Mouse (Mus musculus) ovary, postnatal 10 days (tissue): ENCODE measurements around the gene Gm49387.
"Not testable (repeated sequence)": the region's sequence is repeated elsewhere in the genome, so short reads cannot be mapped to it uniquely, and the experiment has no call there.

Experiments
- DNase-seq: peaks from one replicate; pipeline ENCODE4 v3.0.0; 2022; ENCODE audit warnings: low spot score

The Gm49387 gene

DNA sequence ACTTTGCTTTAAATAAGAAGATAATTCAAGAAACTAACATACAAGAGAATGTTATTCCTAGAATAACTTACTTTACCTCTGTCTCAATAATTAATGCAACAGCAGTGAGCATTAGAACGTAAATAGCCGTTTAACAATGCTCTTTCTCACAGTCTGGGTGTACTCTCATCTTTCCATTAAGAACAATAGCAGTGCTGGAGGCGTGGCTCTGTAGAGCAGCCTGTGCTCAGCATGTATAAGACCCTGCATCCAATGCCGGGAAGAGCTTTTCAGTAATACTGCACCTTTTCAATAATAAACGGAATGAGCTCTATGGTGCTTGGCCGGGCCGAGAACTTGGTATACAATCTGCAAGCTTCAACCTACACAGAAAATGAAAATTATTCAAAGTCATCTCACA is 10.0 kb downstream of the Gm49387 start:
- no peak for DNase-seq

DNA sequence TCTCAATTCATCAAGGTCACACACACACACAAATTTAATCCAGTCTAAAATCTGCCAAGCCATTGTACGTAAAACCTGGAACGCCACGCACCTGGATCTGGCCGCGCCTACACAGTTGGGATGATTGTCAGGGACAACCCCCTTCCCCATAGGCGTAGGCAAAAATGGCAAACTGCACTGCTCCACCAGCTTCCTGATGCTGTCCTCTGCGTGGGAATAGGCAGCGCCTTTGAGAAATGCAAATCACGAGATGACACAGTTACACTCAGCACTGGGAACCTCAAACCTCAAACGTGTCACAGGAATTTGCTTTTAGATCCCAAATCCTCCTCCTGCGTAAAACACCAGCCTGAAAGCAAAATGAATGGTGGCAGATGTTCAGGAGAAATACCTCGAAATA is 17.9 kb downstream of the Gm49387 start:
- DNase-seq, result no peak

DNA sequence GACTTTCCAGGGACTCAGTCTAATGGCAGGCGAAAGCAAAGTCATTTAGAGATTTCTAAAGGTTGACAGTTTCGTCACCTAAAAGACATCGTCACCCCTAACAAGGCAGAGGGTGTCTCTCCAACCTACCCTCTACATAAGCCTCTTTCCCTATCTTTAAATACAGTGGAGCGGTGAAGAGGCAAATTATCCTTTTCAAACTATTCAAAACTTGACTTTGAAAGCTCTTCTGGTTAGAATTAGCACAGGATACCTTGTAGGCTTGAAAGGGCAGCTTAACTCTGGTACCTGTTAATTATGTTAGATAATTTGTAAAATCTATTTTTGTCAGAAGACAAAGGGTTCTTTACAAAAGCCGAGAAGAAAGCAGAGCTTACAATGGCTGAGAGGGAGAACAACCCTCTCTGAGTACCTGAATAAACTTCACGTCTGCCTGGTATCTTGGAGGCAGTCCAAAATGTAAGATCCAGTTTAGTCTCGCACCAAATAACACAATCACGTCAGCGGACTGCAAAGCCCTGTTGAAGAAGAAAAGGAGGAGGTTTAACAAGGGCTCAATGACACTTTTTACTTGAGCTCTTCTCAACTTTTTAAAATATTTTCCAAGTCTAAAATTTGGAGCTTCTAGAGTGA is 20.0 kb downstream of the Gm49387 start:
- DNase-seq, result no peak

DNA sequence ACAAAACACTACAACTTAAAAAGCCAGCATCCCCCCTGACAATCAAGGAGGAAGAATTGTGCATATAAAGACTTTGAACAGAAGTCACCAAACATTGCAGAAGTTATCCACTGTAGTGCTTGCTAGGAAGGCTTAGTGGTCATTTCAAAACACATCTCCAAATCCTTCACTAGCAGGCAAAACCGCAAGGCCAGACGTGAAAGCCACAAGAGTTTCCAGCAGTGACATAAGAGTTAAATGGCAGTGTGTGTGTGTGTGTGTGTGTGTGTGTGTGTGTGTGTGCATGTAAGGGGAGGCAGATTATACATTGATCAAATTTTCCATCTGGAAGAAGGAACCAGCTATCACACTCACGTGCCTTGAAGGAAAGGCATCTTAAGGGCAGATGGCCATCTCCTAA is 22.7 kb downstream of the Gm49387 start:
- no peak for DNase-seq

DNA sequence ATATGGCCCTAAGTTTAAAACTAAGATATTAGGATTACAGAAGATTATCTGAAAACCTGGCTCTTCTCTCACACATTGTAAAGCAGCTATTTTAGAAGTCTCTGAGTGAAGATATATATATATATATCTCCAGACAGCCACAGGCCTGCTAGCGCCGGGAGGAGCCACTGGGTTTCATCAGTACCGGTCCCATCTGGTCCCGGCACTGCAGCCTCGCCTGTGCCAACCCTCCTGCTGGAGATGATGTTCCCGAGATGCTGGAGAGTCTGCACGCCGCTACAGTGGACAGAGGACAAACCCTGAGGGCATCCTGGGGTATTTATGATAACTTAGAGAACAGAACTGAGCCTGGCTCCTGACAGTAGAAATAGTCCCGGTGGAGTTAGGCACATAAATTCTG is 23.5 kb downstream of the Gm49387 start:
- DNase-seq, result no peak

DNA sequence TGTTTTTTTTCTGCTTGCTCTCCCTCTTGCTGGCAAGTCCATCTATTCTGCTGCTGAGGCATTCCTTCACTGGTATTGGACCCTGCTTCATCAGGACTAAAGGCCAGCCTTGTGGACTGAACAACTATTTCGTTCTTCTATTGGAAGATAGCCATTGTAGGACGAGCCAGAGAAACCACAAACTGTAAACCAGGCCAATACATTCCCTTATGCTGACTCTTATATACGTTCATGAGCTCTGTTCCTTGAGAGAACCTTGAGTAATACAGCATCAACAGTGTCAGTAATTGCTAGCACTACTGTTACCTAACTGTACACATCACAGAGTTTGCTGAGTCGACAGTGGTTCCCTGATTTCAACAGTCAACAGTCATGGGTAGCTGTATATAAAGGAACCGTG is 27.0 kb downstream of the Gm49387 start:
- no peak for DNase-seq

DNA sequence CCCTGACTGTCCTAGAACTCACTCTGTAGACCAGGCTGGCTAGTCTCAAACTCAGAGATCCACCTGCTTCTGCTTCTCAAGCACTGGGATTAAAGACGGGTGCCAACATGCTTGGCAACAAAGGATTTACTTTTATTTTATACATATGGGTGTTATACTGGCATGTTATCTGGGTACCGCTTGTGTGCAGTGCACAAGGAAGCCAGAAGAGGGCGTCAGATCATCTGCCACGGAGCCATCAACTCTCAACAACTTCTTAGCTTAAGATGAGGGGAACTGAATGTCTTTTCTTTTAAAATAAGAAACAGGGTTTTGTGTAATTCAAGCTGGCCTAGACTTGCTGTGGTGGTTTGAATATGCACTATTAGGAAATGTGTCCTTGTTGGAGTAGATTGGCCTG is 28.7 kb downstream of the Gm49387 start:
- no peak for DNase-seq

DNA sequence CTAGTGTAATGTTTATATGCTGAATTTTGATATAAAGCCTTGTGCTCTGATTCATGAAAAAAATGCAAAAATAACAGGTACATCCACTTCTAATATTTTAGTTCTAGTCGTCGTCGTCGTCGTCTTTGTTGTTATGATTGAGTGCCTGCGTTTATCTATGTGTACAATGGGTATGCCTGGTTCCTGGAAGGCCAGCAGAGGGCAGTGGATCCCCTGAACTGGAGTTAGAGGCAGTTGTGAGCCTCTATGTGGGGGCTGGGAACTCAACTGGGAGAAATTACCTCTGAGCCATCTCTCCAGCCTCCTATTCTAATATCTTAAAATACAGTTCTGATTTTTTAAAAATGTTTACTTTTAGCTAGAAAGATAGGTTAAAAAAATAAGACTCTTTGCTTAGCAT is 35.2 kb downstream of the Gm49387 start:
- no peak for DNase-seq

DNA sequence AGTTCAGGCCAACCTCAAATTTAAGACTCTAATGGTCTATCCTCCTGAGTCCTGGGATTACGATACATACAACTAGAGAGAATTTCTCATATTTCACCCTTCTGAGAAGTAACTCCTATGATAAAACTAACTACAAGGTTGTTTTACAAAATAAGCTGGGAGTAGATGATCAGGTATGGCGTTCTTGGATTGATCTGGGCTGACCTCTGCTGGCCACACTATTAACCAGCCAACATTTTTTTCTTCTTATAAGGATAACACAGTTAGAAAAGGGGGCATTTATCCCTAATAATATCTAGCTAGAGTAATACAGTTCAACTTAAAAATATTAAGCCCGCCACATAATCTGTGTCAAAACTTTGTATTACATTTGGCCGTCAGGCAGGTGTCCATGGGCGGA is 35.8 kb downstream of the Gm49387 start:
- no peak for DNase-seq

DNA sequence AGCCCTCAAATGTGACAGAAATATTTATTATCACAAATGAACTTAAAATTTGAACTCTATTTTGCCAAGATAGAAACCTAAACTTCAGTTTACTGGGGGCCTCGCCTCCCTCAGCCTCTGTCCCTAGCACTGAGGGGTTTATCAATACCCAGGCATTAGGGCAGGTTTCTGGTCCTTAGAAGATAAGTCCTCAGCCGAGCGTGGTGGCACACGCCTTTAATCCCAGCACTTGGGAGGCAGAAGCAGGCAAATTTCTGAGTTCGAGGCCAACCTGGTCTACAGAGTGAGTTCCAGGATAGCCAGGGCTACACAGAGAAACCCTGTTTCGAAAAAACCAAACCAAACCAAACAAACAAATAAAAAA is 38.1 kb downstream of the Gm49387 start:
- not testable (repeated sequence) for DNase-seq

DNA sequence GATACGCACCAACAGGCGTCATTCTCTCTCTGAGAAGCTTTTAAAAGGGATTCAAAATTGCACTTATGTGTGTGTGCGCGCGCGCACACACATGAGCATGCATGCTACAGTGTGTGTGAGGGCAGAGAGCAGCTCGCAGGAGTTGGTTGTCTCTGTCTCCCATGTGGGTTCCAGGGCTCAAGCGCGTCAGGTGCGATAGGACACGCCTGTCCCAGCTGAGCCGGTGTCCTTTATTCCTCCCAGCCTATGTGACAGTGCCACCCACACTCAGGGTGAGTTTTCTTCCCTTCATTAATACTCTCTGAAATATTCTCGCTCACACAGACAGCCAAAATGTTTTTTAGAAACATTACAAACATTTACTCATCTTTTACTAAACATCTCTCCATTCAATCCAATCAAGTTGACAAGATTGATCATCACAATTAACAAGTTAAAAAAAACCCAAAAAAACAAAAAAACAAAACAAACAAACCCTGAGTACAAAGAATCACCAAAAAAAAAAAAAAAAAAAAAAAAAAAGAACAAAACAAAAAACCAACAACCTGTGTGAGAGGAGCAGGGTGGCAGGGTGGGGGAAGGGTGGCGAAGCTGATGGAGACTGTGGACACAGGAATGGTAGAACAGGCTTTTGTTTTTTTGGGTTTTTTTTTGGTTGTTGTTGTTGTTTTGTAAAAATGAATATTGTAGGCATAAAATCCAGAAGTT is 38.6 kb downstream of the Gm49387 start:
- DNase-seq, result no peak

DNA sequence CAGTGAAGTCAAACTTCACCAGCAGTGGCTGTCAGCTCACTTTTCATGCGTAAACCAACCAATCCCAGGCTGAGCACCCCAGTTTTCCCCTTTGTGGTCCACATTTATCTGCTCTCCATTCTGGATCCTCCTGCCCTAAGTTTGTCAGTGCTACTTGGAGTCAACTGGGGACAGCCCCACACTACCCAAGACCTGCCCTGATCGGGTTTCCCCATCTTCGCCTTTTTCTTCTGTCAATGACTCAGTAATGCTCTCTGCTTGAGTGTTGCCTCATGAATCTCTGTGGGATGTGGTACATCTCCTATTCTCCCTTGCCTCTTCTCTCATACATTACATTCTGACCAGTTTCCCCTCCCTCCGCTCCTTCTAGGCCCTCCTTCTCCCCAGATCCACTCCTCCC is 43.2 kb downstream of the Gm49387 start:
- no peak for DNase-seq

DNA sequence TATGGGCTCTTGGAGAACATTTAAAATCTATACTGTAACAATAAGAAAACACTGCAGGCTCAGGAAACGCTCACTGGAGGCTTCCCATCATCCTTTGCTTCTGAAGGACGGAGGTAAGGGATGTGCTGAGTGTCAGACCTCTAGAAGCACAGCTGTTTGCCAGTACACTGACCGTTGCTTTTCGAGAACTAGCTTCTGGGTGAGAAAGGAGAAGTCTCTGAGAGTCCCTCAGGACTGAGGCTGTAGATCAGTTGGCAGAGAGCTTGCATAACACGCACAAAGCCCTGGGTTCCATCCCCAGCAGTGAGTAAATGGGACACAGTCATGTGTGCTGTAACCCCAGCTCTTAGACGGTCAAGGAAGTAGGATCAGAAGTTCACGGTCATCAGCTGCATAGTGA is 44.3 kb downstream of the Gm49387 start:
- no peak for DNase-seq

DNA sequence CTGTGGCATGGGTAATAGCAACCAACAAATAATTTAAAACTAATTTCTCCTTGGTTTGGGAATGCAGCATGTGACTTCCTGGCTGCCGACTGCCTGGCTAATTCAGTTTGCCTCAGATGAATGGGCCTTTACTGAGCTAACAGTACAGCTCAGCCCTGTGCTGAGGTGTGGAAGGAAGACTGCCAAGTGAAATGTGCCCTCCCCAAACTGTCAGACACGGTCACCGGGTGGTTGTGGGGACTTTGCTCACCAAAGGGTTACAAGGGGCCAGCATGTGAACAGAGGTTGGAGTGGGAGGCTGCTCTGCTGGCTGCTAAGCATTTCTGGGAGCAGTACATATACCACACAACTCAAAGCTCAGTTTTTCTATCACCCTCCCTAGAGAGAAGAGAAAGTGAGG is 46.0 kb downstream of the Gm49387 start:
- DNase-seq, result no peak

DNA sequence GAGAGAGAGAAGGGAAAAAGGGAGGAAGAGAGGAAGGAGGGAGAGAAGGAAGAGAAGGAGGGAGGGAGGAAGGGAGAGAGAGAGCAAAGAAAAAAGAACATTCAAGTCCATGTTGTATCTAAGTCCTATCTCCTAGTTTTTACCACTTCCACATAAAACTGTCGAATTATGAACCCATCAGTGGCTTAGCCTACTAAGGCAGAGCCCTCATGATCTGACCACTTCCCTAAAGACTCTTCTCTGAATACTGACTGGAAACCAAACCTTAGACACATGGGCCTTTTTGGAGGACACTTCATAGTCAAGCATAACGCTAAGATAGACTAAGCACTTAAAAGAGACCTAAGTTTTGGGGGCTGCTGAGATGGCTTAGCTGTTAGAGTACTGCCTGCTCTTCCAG is 47.6 kb downstream of the Gm49387 start:
- no peak for DNase-seq

DNA sequence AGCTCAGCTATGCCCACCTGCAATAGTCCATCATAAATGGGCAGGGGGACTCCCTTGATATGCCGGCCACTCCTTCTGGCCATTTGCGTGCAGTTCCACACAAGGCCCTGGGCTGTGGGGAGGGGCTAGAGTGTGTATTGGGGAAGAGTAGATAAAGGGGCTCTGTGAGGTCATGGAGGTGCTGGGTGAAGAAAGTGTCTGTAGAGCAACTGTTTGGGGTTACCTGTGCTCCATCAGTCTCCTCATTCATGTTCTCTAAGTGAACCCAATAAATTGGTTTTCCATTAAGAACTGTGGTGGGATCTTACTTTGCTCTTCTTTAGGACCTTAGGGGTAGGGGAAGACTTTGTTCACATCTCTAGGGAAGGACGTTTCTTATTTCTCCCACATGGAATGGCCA is 49.4 kb downstream of the Gm49387 start, which contains the start of gene Colq:
Gene Colq (minus strand): TSS at position 101 of the 400 bp plus-strand sequence.
- DNase-seq, result no peak

DNA sequence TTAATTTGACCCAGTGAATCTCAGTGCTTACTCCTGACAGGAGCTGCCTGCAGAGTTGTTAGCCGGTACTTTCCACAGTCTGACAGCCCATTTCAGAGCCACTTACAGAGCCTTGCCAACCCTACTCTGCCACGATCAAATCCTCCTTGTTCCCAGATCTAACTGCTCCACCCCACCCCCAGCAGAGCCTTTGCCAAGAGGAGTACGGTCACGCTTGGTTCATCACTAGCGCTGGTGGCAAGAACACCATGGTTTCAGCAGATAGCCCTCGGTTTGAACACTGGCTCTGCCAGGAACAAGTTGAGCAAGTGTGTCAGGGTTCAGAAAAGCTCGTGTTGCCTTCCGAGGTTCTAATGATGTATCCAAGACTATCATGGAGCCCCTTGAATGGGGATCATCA is 54.2 kb downstream of the Gm49387 start:
- DNase-seq, result no peak

DNA sequence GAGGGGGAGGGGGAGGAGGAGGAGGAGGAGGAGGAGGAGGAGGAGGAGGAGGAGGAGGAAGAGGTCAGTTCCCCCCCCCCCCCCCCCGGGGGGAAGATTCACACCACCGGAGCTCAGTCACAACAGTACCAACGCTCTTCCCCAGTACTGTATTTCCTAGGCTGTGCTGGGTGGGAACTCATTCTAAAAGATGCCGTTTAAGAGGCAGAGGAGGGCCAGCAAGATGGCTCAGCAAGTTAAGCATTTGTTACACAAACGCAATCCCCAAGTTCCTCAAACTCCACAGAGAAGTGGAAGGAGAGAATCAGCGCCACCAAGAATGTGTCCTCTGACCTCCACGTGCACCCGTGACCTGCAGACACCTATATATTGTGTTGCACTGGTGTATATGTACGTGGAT is 57.6 kb downstream of the Gm49387 start:
- no peak for DNase-seq

DNA sequence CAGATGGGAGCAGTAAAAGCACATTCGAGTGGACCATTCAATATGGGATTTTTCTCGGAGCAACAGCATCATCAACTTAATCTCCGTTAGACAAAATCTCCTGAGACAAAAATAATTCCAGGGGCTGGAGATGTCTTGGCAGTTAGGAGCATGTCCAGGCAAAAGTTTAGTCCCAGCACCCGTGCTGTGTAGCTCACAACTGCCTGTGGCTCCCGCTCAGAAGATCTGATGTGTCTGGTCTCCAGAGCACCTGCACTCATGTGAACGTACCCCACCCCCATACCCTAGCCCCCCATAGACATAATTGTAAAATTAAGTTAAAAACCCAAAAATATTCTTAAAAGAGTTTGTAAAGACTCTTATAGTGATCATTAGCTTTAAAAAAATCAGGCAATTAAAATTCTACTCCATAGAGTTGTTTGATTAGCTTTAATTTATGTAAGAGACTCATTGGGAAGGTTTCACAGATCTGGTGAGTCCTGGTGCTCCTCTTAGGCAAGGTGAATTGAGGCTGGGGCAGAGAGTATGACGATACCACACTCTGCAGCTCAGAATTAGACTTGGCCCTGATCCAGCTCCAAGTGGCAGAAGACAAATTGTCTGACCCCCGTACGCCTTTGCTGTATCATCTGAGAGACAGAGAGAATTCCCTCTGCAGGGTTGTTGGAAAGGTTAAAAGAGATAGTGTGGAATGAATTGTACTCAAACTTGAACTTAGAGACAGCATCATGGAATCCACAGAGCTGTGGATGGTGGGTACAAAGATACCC is 62.5 kb downstream of the Gm49387 start:
- DNase-seq, result no peak

DNA sequence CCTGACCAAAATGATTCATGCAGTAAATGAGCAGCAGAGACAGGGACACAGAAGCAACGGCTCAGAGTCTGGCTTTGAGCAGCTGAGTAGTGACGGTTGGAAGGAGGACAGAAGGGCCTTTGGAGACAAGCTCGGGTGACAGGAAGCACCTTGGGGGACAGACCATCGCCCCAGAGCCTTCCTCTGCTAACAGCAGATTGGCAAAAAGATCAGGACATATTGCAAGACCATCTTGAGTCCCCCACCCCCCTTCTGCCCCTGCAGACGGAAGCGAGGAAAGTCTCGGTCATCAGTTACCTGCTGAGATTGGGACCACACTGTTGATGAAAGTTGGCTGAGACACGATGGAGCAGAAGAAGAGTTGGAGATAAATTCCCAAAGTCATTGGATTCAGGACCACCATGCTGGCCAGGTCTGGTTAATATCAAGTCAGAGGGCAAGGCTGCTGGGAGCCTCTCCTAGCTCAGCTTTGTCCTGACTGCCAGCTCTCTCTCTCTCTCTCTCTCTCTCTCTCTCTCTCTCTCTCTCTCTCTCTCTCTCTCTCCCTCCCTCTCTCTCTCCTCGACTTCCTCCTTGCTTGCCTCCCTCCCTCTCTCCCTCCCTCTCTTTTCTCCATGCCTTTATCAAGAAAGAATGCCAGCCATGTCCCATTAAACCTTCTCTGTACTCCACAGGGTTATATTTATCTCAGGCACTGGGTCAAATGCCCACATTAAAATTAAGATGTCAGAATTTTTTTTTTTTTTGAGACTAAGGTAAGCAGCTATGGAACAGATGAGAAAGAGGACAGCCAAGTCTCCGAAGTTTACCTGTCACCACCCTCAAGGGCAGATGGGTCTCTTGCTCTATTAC is 63.6 kb downstream of the Gm49387 start:
- DNase-seq, result no peak

DNA sequence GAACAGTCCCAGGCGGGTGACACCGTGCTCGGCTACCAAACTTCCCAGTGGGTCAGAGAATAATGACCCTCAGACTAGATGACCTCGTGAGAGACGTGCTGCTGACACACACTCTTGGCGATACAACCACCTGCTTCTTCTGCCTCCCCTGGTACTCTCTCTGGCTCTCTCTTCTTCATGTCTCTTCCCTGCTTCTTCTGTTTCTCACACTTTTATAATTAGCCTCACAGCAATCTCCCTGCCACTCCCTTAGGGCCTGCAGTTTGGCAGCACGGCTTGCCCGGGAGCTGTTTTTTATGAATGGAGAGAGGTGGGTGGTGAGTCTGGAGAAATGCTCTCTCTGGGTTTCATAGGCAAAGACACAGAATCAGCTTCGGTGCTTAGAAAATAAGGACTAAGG is 64.8 kb downstream of the Gm49387 start:
- no peak for DNase-seq

DNA sequence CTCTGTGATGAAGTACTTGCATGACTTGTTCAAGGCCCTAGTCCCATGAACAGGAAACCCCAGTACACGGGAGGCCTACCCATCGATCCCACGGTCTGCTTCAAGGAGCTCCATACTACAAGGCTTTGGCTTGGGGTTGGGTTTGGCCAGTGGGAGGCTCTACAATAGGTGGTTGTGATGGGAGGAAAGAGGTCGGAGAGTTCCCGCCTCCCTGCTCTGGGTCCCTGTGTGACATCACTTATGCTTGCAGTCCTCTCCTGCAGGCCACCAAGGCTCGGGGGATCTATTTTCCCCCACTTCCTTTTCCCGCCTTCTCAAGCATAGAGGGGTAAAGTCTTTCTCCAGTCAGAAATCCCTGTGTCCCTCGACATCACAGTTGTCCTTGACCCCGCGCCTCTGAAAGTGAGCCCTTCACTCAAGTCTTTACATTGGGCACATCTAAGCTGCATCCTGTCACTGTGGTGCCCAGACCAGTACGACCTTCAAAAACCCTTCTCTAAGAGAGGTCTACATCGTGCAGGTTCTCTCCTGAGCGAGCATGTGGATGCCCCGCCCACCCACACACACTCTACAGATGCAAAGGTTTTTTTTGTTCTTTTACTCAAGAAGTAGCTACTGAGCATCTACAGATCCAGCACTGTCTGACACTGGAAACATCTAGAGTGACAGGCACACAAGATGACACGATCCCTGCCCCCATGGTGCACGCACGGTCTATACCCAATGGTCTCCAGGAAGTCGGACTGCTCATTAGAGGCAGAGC is 65.6 kb downstream of the Gm49387 start:
- no peak for DNase-seq
